In the genomic region with DNA sequence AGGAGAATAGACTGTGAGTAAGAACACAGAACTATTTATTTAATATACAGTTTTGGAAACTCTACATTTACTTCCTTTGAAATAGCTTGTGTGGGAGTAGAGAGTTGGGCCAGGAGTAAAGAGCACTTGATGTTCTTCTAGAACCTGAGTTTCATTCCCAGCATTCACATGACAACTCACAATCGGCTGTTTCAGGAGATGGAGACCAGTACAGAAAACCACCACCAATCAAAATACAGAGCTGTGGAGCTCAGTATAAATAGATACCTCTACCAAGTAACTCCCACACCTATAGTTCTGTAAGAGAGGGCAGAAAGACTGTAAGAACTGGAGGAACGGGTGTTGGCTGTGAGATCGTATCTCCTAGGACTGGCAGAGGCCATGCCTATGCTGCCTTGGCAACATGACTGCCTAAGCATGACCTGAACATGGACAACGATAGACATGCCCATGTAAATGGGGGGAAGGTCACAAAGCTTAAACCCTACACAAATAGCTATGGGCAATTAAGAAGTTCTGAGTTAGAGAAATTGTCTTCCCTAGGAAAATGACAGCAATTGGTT, we compare ENCODE assay signal across 15 mouse cellular contexts.
"Had no signal": no experiment of that assay in that cellular context is flagged by ENCODE, and none has a peak within 500 bp of the region (broad histone marks: within the 10 kb centered on the region; RNA-seq: fewer than 3 reads in every experiment).

No protein-coding gene starts in this region.

- H3K4me1 ChIP-seq: liver, embryonic 13.5 days had no signal

- H3K9me3 ChIP-seq: liver, embryonic 13.5 days had no signal

- DNase-seq: kidney, adult 8-10 months; kidney, postnatal 36 days; layer of hippocampus, postnatal 36 days; liver, embryonic 13.5 days; lung, postnatal 14 days; midbrain, embryonic 14.5 days; right cerebral cortex, adult 18-20 months; right cerebral cortex, postnatal 14 days; right cerebral cortex, postnatal 4 days; thymus, adult 18-20 months; thymus, postnatal 36 days had no signal

- H3K36me3 ChIP-seq: liver, embryonic 13.5 days had no signal

- H3K9ac ChIP-seq: liver, embryonic 13.5 days had no signal

- H3K27me3 ChIP-seq: liver, embryonic 13.5 days had no signal

- H3K4me2 ChIP-seq: liver, embryonic 13.5 days; midbrain, embryonic 11.5 days had no signal

- ATAC-seq: intestine, postnatal 0 days had no signal

- H3K27ac ChIP-seq: kidney, postnatal 0 days; left cerebral cortex, adult 2 months; liver, embryonic 13.5 days had no signal

- H3K4me3 ChIP-seq: left cerebral cortex, adult 2 months; liver, embryonic 13.5 days had no signal
